Mouse (Mus musculus) embryonic fibroblast, embryonic 13.5 days (primary cell): ENCODE data around the gene Lmcd1.

Source experiments
- CTCF ChIP-seq: IDR thresholded peaks from 2 replicates; pipeline ENCODE4 v1.5.1; 2011; ENCODE audit warnings: mild to moderate bottlenecking, control low read depth, low read length, moderate library complexity, borderline replicate concordance; ENCODE audit not compliant: insufficient read depth
- POLR2A ChIP-seq: IDR thresholded peaks from 2 replicates; pipeline ENCODE4 v1.6.1; 2011; ENCODE audit warnings: low read depth, mild to moderate bottlenecking, control low read depth, low read length, moderate library complexity

GRCm38 (mm10) chr6:112365294-112365693, 91.7 kb downstream of the Lmcd1 start:
- no peak for TF ChIP-seq CTCF
- no peak for TF ChIP-seq POLR2A
